Mouse (Mus musculus): ENCODE results near the gene Setdb1.

Gene Setdb1

DNA sequence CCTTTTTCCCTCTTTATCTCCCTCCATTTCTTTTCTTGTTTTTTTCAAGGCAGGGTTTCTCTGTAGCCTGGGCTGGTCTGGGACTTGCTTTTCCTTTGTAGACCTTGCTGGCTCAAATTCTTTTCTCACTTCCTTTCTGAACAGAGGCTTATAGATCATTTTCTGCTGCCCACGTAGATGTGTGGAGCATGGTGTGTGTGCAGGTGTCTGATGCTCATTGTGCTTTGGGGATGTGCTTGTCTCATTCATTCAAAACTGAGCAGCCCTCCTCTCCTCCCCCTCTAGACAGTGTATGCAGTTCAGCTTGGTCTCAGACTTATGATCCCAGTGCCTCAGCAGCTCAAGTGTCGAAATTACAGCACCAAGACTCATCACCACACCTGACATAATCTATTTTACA lies 37.9 kb downstream of the Setdb1 start:
- no peak for DNase-seq (ENCODE audit: low read depth, low spot score)

DNA sequence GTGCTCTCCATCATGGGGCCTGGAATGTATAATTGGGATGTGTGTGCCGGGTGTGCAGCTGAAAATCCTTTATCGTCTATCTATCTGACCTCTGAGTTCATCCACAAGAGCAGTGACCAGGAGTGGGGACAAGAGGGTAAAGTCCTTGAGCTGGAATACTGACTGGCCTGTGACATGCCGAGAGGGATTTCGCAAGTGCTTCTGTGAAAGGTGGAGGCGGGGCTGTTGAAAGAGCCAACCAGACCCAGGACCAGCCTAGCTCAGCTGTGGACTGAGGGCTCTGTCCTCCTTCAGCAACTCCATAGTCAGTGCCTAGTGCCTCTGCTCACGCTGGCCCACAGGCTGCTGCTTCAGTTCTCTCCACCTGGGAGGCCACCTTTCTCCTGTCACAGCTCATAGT lies 38.5 kb downstream of the Setdb1 start:
- no peak for DNase-seq (ENCODE audit: low read depth, low spot score)

DNA sequence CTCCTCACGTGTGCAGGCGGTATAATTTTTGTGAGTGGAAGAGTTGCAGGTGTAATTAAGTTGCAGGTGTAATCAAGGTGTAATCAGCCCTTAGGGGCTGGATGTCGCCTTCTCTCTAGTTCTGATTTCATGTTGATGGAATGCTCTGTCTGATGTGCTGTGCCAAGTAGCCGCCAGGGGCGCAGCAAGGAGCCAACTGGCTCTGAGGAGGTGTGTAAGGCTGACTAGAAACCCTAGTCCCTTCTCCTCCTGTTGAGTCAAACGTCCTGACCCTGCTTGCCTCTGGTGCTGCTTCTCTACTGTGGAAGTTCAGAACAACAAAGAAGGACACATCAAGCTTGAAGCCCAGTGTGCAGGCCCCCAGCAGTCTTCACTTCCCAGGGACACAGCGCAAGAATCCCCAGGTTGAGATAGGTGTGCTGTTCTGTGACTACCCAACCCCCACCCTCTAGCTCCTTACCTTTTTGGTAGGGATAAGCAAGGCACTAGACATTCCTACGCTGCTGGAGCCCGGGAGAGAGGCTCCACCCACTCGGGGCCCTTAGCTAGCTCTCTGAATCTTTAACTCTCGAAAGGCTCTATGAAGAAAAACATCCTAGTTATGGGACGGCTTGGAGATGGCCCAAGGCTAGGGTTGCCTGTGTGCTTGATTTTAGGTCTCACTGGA lies 39.5 kb downstream of the Setdb1 start:
- DNase-seq (ENCODE audit: low read depth, low spot score), result peak; percentile 67

DNA sequence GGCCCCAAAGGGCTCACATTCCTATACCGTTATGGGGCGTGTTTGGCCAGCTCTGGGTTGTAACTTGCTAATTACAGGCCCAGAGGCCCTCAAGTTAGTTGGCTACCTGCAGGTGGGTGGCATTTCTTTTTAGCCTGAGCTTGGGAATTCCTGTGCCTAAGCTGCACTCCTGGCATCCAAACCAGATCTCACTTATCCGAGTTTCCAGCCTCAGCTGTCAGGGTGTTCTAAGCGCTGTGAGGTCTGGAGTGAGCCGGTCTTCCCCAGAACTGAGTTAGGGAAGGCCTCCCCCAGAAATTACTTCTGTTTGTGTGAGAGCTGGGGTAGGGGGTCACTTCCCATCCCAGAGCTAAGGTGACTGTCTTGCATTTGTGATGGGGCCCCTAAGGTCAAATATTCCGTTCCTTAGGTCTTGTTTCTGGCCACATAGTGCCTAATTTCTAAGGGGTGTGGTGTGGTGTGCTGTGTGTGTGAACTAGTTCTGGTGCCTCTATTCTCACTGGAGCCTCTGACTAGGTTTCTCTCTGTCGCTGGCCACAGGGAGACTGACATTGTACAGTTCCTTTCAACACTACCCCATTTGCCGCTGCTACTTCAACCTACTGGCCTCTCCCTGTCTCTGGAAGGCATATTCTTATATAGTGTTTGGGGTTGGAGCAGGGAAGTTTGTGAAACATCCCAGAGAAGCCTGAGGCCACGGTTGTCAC lies 41.0 kb downstream of the Setdb1 start:
- no peak for DNase-seq (ENCODE audit: low read depth, low spot score)

DNA sequence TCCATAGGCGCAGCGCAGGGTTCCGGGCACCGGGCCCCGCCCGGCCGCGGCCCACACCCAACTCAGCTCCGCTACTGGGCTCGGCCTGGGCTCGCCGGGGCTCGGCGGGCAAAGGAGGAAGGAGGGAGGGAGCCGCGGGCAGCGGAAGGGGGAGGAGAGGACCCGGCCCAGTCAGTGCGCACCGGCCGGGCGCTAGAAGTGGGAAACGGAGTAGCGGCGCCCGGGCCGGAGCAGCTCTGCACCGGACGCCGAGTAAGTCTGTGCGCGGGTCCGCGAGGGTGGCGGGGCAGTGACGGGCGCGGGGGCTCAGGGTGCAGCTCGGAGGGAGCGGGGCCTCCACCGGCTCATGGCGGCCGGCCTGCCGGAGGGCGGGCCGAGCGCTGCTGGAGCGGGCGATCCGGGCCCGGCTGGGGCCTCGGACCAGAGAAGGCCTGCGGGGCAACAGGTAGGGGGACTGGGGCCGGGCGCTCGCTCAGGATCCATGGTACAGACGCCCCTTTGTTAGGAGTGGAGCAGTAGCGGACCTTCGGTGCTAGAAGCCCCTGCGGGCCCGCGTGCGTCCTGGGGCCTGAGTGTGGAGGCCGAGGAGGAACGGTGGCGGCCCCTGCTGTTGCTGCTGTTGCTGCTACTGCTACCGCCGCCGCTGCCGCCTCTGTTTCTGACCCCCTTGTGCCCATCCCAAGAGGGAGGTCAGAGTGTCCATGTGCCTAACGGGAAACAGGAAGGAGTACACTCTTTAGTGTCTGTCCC lies 41.7 kb downstream of the Setdb1 start:
- peak; percentile 87 for DNase-seq (ENCODE audit: low read depth, low spot score)

DNA sequence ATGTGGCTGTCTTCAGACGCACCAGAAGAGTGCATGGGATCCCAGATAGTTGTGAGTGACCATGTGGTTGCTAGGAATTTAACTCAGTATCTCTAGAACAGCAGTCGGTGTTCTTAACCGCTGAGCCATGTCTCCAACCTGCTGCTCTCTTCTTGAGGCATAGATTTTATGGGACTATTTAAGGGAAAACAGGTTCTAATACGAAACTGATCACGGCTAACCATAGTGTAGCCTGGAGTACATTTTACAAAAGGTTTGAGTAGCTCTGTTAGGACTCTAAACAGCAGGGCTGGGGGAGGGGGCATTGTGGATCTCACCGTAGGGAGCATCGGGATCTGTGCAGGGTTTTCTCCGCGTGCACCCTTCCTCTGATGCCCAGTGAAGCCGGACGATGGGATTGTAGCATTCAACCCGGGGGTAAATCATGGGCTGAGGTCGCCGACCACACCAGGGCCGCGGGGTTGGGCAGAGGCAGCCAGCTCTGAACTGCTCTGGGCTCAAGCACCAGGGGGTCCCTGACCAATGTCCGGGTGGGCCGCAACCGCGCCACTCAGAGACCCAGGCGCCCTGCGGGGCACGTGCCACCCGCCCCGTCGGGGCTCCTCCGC lies 42.4 kb downstream of the Setdb1 start, which contains the start of gene Cers2:
Gene Cers2 (plus strand): TSS at position 306 of the 608 bp plus-strand sequence.
- peak; percentile 11 for DNase-seq (ENCODE audit: low read depth, low spot score)

DNA sequence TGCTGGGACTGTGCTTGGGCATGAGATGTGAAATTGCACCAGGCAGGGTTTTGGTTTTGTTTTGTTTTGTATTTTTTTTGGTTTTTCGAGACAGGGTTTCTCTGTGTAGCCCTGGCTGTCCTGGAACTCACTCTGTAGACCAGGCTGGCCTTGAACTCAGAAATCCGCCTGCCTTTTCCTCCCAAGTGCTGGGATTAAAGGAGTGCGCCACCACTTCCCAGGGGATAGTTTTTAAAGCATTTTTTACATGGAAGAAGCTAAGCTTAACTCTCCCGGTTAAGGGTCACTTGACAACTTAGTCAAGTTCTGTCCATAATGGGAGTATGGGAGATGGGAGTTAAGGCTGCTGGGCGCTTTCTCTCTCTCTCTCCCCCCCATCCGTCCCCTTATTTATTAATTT lies 42.9 kb downstream of the Setdb1 start:
- no peak for DNase-seq (ENCODE audit: low read depth, low spot score)

DNA sequence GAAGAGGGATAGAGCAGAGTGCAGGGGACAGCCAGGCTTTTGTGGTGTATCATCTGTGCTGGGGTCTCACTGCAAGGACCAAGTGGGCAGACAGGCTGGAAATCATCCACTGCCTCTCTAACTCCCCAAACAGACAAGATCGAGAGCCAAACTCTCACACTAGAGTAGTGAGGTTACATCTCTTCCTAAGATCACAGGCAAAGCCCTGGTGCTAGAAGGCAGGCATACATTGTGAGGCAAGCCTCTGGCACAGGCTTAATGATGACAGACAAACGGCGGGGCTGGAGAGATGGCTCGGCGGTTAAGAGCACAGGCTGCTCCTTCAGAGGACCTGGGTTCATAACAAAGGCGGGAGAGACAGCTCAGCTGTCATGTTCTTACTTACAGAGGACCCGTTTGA lies 43.5 kb downstream of the Setdb1 start:
- DNase-seq (ENCODE audit: low read depth, low spot score), result no peak

DNA sequence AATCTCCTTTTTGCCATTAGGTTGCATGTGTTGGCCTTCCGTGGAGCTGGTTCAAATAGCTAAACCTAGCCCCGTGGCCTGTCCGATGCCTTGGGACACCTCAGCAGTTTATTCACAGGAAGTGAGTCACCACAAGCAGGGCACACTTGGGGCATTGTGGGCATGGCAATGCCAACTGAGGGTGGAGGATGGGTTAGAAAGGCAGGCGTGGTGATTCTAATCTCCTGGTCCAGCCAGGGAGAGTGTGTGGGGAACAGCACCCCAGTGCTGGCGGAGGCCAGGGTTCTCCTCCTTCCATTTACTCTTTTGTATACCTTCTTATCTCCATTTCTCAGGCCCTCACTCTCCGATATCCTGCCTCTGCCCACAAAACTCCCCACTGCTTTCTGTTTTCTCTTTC lies 44.4 kb downstream of the Setdb1 start:
- no peak for DNase-seq (ENCODE audit: low read depth, low spot score)

DNA sequence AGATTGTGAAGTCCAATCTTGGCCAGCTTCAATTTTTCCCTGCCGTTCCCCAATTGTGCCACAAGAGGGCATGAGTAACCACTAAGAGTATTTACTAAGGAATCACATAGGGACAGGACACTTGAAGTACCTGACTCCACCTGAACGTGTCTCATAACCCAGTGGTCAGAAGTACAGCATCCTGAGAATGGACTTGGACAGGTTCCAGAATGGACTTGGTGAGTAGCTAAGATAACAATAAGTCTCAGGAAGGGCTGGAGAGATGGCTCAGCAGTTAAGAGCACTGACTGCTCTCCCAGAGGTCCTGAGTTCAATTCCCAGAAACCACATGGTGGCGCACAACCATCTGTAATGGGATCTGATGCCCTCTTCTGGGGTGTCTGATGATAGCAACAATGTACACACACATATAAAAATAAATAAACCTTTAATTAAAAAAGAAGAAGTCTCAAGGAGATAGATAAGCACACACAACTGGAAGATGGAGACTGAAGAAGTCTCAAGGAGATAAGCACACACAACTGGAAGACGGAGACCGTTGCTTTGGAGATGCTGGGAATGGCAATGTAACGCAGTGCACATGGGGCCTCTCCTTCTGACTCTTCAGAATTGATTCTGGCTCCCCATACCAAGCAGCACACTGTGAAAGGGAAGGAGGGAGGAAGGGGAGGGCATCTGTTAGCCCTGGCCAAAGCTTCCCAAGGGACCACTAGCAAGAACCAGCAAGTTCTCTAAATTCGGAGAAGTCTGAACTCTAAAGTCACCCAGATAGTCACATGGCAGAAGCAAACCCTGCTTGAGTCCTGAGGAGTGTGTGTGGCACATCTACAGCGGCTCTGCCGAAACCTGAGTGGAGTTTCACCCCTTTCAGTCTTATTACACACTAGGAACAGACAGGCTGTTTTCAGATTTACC lies 45.8 kb downstream of the Setdb1 start:
- peak; percentile 68 for DNase-seq (ENCODE audit: low read depth, low spot score)

DNA sequence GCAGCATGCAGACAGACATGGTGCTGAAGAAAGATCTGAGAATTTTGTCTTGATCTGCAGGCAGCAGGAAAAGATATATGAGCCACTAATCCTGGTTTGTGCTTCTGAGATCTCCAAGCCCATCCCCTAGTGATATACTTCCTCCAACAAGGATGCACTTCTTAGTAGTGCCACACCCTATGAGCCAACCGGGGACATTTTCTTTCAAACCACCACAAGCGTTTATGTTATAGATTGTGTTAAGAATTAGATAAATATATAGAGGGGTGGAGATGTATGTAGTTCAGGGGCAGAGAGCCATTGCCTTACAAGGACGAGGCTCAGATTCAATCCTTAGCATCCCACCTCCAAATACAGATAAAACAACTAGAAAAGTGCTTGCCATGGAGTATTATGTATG lies 46.5 kb downstream of the Setdb1 start:
- no peak for DNase-seq (ENCODE audit: low read depth, low spot score)

DNA sequence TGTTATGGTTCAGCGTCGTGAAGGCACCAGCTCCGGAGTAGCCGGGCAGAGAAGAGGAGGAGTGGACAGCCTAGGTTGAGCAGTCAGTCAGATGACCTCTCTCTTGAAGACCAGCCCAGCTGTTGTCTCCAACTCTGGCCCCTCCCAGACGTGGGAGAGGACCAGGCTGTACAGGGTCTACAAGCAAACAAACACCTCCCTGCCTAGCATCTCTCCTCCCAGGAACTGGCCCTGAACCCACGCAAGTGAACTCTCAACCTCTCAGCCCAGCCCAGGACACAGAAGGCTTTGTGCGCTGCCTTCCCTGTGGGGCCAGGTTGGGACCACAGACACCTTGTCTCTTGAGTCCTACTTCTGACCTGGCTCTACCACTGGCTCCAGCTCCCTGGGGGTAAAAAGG lies 49.9 kb downstream of the Setdb1 start, which contains the start of gene Anxa9:
Gene Anxa9 (minus strand): TSS at position 77 of the 400 bp plus-strand sequence.
- no peak for DNase-seq (ENCODE audit: low read depth, low spot score)

DNA sequence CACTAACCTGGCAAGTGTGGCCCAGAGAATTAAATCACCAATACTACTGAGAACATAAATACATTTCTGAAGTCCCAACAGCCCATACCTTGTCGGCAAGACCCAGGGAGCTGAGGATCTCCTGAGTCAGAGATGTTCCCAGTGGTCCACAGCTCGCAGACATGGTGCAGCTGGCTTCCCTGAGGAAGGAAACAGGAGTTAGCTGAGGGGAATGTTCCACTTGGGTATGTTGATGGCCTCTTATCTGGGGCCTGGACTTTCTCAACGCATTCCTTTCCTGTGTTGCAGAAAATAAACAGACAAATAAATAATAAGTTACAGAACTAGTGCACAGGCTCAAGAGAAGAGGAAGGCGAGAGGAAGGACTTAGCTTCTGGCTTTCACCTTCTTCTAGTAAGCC lies 50.8 kb downstream of the Setdb1 start:
- DNase-seq (ENCODE audit: low read depth, low spot score), result no peak

DNA sequence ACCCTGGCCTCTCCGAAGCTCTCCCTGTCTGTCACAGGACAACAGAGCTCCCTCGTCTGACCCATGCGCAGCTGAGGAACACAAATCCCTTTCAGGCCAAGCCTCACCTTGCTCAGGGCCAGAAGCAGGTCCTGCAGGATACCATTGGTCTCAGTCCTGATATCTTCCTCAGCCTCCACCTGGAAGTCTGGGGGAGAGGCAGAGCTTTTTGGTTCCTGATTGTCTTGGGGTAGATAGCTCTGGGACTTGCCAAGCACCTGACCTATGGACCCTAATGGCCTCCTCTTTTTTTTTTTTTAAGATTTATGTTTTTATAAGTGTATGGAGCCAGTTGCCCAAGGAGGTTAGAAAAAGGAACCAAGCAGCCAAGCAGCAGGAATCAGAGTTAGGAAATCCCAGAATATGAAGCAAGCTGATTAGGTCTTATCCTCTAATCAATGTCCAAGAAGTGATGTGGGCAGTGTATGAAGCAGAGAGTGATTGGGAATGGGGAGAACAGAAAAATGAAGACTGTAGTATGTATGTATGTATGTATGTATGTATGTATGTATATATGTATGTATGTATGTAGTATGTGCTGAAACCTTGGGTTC lies 55.7 kb downstream of the Setdb1 start:
- DNase-seq (ENCODE audit: low read depth, low spot score), result no peak

DNA sequence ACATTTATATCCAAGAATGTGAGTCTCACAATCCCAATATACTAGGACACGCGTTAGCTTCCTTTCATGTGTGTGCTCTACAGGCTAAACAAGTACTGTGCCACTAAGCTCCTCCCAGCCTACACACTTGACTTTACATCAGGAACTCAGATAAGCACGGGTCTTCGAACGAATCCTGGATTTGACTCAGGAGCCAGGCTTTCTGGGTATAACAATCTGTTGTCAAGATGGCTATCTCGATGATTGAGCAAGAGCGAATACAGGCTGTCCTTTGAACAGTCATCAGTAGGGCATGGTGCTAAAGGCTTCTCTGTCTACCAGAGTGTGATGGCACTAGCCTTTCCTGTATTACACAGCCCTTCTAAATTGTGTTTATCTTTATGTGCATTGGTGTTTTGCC lies 59.0 kb downstream of the Setdb1 start:
- no peak for DNase-seq (ENCODE audit: low read depth, low spot score)

DNA sequence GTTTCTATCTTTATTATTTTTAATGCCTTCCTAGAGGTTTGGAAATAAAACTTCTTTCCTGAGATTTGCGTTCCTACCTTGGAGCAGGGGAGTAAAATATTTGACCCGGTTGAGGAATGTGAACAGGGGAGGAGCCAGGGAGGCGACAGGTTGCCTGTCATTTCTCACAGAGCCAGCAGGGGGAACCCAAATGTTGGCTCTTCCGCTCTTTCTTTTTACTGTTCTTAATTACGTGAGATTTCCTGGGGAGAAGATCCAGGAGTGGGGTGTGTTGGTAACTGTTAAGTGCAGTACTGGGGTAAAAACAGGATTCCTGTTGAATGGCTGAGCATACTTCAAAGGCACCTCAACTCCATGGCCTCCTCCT lies 60.9 kb downstream of the Setdb1 start:
- peak; percentile 70 for DNase-seq (ENCODE audit: low read depth, low spot score)

DNA sequence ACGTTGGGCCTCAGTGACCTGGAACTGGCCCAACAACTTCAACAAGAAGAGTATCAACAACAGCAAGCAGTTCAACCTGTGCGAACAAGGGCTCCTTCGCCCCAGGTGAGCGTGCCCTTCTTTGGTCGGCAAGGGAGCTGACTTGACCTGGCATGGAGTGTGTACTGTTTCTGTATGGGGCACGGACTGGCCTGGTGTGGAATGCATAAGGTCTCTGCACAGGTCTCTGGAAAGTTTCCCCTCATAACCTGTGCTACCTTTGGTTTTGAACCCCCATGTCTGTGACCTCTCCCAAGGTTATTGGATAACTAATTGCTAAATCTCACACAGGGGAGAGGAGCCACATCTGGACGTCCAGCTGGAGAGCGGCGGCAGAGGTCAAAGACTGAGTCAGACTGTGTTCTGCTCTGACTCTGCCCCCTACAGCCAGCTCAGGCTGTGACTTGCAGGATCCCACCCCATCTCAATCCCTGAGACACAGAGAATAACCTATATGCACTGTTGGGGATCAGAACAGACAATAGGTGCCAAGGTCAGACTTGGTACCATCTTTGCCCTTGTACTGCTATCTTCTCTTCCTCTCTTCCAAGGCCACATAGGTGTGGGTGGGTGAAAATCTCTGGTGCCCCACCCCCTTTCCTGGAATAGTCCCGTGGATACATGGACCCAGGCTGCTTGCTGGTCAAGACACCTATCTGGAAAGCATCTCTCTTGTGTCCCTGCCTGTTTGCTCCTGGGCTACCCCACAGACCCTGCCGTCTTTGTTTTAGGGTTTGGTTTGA lies 61.5 kb downstream of the Setdb1 start:
- no peak for DNase-seq (ENCODE audit: low read depth, low spot score)

DNA sequence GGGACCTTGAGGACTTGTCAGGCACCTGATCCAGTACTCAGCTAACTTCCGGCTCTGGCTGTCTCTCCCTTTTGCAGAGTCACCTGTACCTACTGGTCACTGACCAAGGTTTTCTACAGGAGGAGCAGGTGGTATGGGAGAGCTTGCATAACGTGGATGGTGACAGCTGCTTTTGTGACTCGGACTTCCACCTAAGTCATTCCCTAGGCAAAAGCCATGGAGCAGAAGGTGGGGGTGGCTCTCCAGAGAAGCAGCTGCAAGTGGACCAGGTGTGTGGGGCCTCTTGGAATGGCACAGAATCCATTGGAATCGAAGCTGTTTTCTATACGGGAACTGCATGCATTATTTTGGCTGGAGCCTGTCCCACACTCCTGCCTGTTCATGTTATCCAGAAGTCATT lies 62.3 kb downstream of the Setdb1 start:
- no peak for DNase-seq (ENCODE audit: low read depth, low spot score)

DNA sequence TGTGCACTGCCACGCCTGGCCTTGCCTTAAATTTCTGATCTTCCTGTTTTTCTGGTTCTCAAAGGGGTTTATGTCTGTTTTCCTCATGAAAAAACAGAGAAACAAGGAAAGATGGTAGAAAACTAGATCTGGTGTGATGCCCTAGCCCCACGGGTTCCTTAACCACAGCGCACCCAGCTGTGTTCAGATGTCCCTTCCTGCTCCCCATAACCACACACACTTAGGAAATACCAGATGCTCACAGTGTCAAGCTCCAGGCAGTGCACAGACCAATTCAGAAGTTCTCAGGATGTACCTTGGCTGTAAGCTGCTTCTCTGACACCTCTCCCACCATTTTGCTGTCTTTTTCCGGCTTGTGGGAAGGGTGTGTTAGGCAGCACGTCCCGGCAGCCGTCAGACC lies 62.7 kb downstream of the Setdb1 start:
- no peak for DNase-seq (ENCODE audit: low read depth, low spot score)

DNA sequence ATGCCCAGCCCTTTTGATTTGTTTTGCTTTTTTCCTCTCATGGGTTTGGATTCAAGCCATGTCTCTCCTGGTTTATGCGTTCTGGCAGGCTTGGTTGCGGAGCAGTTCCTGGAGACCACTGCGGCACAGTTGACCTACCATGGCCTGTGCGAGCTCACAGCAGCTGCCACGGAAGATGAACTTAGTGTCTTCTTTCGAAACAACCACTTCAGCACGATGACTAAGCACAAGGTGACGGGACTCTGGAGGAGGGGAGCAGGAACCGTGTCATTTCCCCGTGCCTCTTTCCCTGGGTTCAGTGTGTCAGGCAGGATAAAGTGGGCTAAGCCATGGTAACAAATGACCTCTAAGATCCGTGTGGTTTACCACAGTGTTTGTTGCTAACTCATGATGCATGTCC lies 63.5 kb downstream of the Setdb1 start:
- no peak for DNase-seq (ENCODE audit: low read depth, low spot score)

All from mesoderm, embryonic 11.5 days (tissue).